Mouse (Mus musculus): ENCODE results near the gene Slc15a4. TPM values are rescaled to one million over a fixed set of nuclear protein-coding genes. Genes with fewer than 3 reads are reported as not detected.

Gene Slc15a4
- total and polyA plus RNA-seq, 2 experiments: 22.4 to 46.7 TPM

DNA sequence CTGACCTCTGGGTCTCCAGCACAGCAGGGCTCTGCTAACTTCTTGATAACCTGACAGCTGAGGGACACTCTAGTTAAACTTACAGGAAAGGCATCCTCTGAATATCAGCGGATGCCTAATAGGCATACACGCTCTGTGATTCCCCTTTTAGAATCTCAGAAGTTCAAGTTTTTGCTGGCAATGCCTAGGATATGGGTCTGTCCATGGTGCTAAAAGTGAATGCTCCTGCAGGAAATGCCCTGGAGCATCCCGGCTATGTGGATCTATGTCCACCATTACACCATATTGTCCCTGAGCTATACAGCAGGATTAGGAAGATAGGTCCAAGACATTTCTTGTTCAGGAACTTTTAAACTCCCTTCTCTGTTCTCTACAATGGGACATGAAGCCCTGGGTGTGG, 71.6 kb downstream of the Slc15a4 start:
- Histone ChIP-seq H3K4me3 (ENCODE audit: insufficient read depth, low read depth, low read length) (no peak overlapping the region), H3K27ac (replicated peaks; ENCODE audit: insufficient read depth, low read depth, low read length) (no peak overlapping the region), H3K4me1 (ENCODE audit: control insufficient read depth, insufficient read depth, low read length) (no peaks in the 10 kb centered on the region), H3K27me3 (ENCODE audit: control insufficient read depth, insufficient read depth, low read length) (no peaks in the 10 kb centered on the region), H3K79me2 (ENCODE audit: control insufficient read depth, insufficient read depth, low read length) (no peaks in the 10 kb centered on the region), H3K36me3 (ENCODE audit: control insufficient read depth, insufficient read depth, low read length) (no peaks in the 10 kb centered on the region), H3K9ac (ENCODE audit: low read depth, low read length) (no peak overlapping the region)
- no peak for TF ChIP-seq POLR2A (IDR thresholded peaks at IDR 0.05; ENCODE audit: extremely low read depth, insufficient read depth, low read length)
- TF ChIP-seq CTCF (IDR thresholded peaks at IDR 0.05; ENCODE audit: low read depth, low read length): no peak
- 69% methylated on average over 3 of the region's 3 CpGs for WGBS
- no peak for DNase-seq (ENCODE audit: extremely low read depth, low read depth, low spot score)

DNA sequence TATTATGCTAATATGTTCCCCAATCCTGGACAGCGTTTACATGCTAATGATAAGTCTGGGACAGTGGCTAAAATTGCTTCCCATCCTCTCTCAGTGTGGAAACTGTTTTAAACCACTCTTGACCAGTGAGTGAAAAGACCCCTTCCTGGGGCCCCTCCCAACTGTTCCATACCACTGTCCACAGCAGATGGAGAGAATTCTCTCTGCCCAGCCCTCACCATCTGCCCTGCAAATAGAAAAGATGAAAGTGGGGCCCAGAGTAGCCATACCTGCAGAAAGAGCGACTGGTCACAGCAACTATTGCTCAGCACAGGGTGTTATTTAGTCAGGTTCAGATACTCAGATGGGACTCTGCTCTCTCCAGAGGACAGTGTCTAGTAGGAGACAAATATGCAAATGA, 84.6 kb downstream of the Slc15a4 start:
- Histone ChIP-seq H3K4me1 (ENCODE audit: control insufficient read depth, insufficient read depth, low read length) (no peaks in the 10 kb centered on the region), H3K27ac (replicated peaks; ENCODE audit: insufficient read depth, low read depth, low read length) (no peak overlapping the region), H3K27me3 (ENCODE audit: control insufficient read depth, insufficient read depth, low read length) (no peaks in the 10 kb centered on the region), H3K36me3 (ENCODE audit: control insufficient read depth, insufficient read depth, low read length) (no peaks in the 10 kb centered on the region), H3K79me2 (ENCODE audit: control insufficient read depth, insufficient read depth, low read length) (no peaks in the 10 kb centered on the region), H3K4me3 (ENCODE audit: insufficient read depth, low read depth, low read length) (no peak overlapping the region), H3K9ac (ENCODE audit: low read depth, low read length) (no peak overlapping the region)
- TF ChIP-seq CTCF (IDR thresholded peaks at IDR 0.05; ENCODE audit: low read depth, low read length) (no peak), POLR2A (IDR thresholded peaks at IDR 0.05; ENCODE audit: extremely low read depth, insufficient read depth, low read length) (no peak)
- no peak for DNase-seq (ENCODE audit: extremely low read depth, low read depth, low spot score)
- 73% methylated on average over 2 of the region's 2 CpGs for WGBS

DNA sequence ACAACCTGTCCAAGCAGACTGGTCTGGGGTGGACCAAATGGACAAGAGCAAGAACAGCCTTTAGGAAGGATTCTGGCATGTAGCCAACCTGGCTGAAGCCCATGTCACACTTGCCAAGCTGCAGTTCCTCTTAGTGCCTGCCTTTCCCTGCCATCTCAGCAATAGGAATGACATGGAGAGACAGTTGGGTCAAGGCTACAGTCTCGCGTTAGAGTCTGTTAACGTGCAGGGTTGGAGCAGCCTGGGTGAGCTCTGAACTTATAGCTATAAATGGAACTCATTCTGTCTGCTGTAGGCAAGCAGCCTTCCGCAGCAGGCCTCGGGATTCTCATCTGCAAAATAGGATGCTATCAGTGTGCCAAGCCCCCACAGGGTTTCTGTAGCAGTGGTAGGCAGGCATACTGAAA, 86.1 kb downstream of the Slc15a4 start:
- H3K27ac ChIP-seq (replicated peaks; ENCODE audit: insufficient read depth, low read depth, low read length): no peak overlapping the region
- H3K36me3 ChIP-seq (ENCODE audit: control insufficient read depth, insufficient read depth, low read length): no peaks in the 10 kb centered on the region
- DNase-seq (ENCODE audit: extremely low read depth, low read depth, low spot score): no peak
- WGBS: 86% methylated on average over 5 of the region's 5 CpGs
- no peaks in the 10 kb centered on the region for H3K79me2 ChIP-seq (ENCODE audit: control insufficient read depth, insufficient read depth, low read length)
- H3K4me1 ChIP-seq (ENCODE audit: control insufficient read depth, insufficient read depth, low read length): no peaks in the 10 kb centered on the region
- no peak overlapping the region for H3K4me3 ChIP-seq (ENCODE audit: insufficient read depth, low read depth, low read length)
- TF ChIP-seq CTCF (IDR thresholded peaks at IDR 0.05; ENCODE audit: low read depth, low read length): no peak
- TF ChIP-seq POLR2A (IDR thresholded peaks at IDR 0.05; ENCODE audit: extremely low read depth, insufficient read depth, low read length): no peak
- no peaks in the 10 kb centered on the region for H3K27me3 ChIP-seq (ENCODE audit: control insufficient read depth, insufficient read depth, low read length)
- no peak overlapping the region for H3K9ac ChIP-seq (ENCODE audit: low read depth, low read length)

Other genes starting within 250 kb of the Slc15a4 start
- gene Glt1d1, start 635 bp downstream of the Slc15a4 start, total RNA-seq (2014; rRNA removed): 35.4 and 38.2 TPM in 2 replicates
- gene Glt1d1, start 635 bp downstream of the Slc15a4 start, polyA plus RNA-seq (2012; rRNA removed): 9.7 and 14.4 TPM in 2 replicates

Data from liver, adult 2 months (tissue).